Mouse (Mus musculus): ENCODE data around the gene Msh4. TPM values are rescaled to one million over a fixed set of nuclear protein-coding genes. Genes with fewer than 3 reads are reported as not detected.
A peak's percentile ranks its signal among the peaks of the same experiment; 100 is the strongest.

Msh4 gene
- polyA plus RNA-seq, 2 experiments, result 0.11 TPM; not detected in 1

DNA sequence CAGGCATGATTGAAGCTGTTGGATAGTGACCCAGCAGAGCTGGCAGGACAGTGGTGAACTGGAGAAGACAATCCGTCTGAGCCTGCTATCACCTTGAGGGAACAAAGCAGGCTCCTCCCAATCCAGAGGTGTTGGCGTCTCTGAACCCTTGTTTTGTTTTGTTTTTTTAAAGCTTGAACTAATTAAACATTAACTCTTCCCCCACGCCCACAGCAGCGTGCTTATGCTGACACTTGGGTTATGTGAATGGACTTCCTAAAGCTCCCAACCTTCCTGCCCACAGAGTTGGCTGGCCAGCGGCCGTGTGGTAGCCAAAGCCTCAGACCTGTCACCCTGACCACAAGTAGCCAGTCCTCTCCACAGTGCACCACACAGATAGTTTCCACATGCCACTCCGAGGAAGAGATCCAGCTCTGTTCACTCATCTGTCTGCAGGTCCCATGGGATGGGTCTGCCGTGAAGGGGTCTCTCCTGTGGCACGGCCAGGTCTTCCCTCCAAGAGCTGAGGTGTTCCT, 88.5 kb downstream of the Msh4 start:
- no peak overlapping the region for H3K9ac ChIP-seq (ENCODE audit: low read depth, low read length, severe bottlenecking)
- TF ChIP-seq POLR2A (IDR thresholded peaks at IDR 0.05; ENCODE audit: borderline replicate concordance, extremely low read depth, insufficient read depth, insufficient read length), result no peak
- no peaks in the 10 kb centered on the region for H3K36me3 ChIP-seq (ENCODE audit: control insufficient read depth, insufficient read depth, low read length)
- no peak for DNase-seq (ENCODE audit: low spot score)
- WGBS, result 84% methylated on average over 9 of the region's 9 CpGs
- H3K27me3 ChIP-seq (ENCODE audit: control insufficient read depth, insufficient read depth, low read length), result no peaks in the 10 kb centered on the region
- H3K9me3 ChIP-seq (ENCODE audit: control insufficient read depth, low read length), result no peaks in the 10 kb centered on the region
- H3K4me2 ChIP-seq (replicated peaks; ENCODE audit: low read depth, low read length, severe bottlenecking), result no peak overlapping the region
- no peaks in the 10 kb centered on the region for H3K4me1 ChIP-seq (ENCODE audit: control insufficient read depth, insufficient read depth, low read length)
- no peak overlapping the region for H3K27ac ChIP-seq (replicated peaks; ENCODE audit: low read depth, low read length)
- ATAC-seq (ENCODE audit: low FRiP score, low read depth), result no peak
- no peak overlapping the region for H3K4me3 ChIP-seq (replicated peaks; ENCODE audit: low read length)

DNA sequence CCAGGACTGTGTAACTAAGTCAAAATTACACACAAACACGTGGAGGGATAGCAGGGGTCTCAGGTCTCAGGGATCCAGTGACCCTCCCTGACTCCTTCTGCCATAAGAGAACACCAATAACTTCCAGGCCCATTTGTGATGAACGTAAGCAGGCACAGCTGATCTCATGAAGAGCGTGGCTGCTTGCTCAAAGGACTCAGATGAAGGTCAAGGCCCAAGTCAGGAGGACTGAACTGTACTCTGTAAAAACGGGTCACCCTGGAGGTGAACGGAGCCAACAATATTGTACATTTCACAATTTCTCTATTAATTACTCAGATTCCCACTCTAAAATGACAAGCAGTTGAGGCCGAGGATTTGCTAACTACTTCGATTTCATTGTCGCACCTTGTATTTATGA, 91.9 kb downstream of the Msh4 start:
- H3K4me2 ChIP-seq (replicated peaks; ENCODE audit: low read depth, low read length, severe bottlenecking), result no peak overlapping the region

DNA sequence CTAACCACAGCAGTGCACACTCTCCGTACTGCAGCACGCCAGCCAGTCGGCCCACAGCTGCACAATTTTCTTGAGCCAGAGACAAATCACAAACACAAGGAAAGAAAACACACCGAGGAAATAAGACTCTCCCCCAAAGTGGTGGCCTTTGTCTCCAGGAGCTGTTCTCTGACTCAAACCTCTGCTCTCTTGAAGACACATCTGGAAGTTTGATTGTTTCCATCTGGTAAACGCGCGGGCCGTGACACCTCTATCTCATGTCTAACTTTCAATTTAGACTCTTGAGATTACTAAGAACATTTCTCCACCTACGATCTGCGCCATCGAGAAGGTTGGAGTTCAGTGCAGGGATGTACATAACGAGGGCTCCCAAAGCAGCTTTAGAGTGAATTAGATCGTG, 97.5 kb downstream of the Msh4 start:
- Histone ChIP-seq H3K4me1 (ENCODE audit: control insufficient read depth, insufficient read depth, low read length) (peaks cover 12% of the 10 kb centered on the region; the same call in 1 of the 2 replicates), H3K27ac (replicated peaks; ENCODE audit: low read depth, low read length) (no peak overlapping the region), H3K4me2 (replicated peaks; ENCODE audit: low read depth, low read length, severe bottlenecking) (no peak overlapping the region), H3K27me3 (ENCODE audit: control insufficient read depth, insufficient read depth, low read length) (no peaks in the 10 kb centered on the region), H3K4me3 (replicated peaks; ENCODE audit: low read length) (no peak overlapping the region), H3K36me3 (ENCODE audit: control insufficient read depth, insufficient read depth, low read length) (no peaks in the 10 kb centered on the region), H3K9ac (ENCODE audit: low read depth, low read length, severe bottlenecking) (no peak overlapping the region), H3K9me3 (ENCODE audit: control insufficient read depth, low read length) (no peaks in the 10 kb centered on the region)
- WGBS, result 34% methylated on average over 13 of the region's 13 CpGs
- DNase-seq (ENCODE audit: low spot score) (no peak), ATAC-seq (ENCODE audit: low FRiP score, low read depth) (0 out of 2 replicates have a peak, but pooled peaks have one; percentile 13)
- no peak for TF ChIP-seq POLR2A (IDR thresholded peaks at IDR 0.05; ENCODE audit: borderline replicate concordance, extremely low read depth, insufficient read depth, insufficient read length)

More for the DNA sequence above, 91.9 kb downstream of the Msh4 start:
- 84% methylated on average over 8 of the region's 8 CpGs for WGBS
- Histone ChIP-seq H3K27ac (replicated peaks; ENCODE audit: low read depth, low read length) (no peak overlapping the region), H3K9me3 (ENCODE audit: control insufficient read depth, low read length) (no peaks in the 10 kb centered on the region), H3K27me3 (ENCODE audit: control insufficient read depth, insufficient read depth, low read length) (no peaks in the 10 kb centered on the region), H3K36me3 (ENCODE audit: control insufficient read depth, insufficient read depth, low read length) (no peaks in the 10 kb centered on the region), H3K4me3 (replicated peaks; ENCODE audit: low read length) (no peak overlapping the region), H3K9ac (ENCODE audit: low read depth, low read length, severe bottlenecking) (no peak overlapping the region), H3K4me1 (ENCODE audit: control insufficient read depth, insufficient read depth, low read length) (0 out of 2 replicates have a peak, but pooled peaks cover 8% of the 10 kb centered on the region)
- TF ChIP-seq POLR2A (IDR thresholded peaks at IDR 0.05; ENCODE audit: borderline replicate concordance, extremely low read depth, insufficient read depth, insufficient read length), result no peak
- ATAC-seq (ENCODE audit: low FRiP score, low read depth) (no peak), DNase-seq (ENCODE audit: low spot score) (no peak)

DNA sequence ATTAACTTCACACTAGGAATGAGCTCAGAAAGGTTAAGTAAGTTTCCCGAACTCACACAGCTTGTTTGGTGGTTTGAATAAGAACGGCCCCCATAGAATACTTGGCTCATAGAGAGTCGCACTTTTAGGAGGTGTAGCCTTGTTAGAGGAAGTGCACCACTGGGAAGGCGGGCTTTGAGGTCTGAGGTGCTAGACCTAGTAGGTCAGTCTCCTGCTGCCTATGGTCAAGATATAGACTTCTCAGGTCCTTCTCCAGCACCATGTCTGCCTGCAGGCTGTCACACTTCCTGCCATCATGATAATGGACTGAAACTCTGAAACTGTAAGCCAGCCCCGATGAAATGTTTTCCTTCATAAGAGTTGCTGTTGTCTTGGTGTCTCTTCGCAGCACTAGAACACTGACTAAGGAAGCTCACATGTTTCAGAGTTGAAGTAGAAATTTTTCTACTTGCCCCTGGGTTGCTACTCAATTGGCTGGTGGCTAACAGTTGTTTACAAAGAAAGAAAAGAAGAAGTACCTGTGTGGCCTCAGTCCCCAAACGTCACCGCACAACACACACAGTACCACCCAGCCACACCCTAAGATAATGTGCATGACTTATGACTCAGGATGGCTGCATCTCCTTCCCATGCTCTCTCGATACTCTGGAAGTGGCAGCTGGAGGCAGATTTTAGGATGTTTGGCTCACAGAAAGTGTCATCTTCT, 98.3 kb downstream of the Msh4 start:
- 85% methylated on average over 9 of the region's 9 CpGs for WGBS
- H3K4me2 ChIP-seq (replicated peaks; ENCODE audit: low read depth, low read length, severe bottlenecking), result no peak overlapping the region
- no peak overlapping the region for H3K27ac ChIP-seq (replicated peaks; ENCODE audit: low read depth, low read length)
- H3K9me3 ChIP-seq (ENCODE audit: control insufficient read depth, low read length), result no peaks in the 10 kb centered on the region
- no peak overlapping the region for H3K4me3 ChIP-seq (replicated peaks; ENCODE audit: low read length)
- no peak for ATAC-seq (ENCODE audit: low FRiP score, low read depth)
- no peaks in the 10 kb centered on the region for H3K36me3 ChIP-seq (ENCODE audit: control insufficient read depth, insufficient read depth, low read length)
- peaks cover 12% of the 10 kb centered on the region; the same call in 1 of the 2 replicates for H3K4me1 ChIP-seq (ENCODE audit: control insufficient read depth, insufficient read depth, low read length)
- no peak overlapping the region for H3K9ac ChIP-seq (ENCODE audit: low read depth, low read length, severe bottlenecking)
- H3K27me3 ChIP-seq (ENCODE audit: control insufficient read depth, insufficient read depth, low read length), result no peaks in the 10 kb centered on the region
- DNase-seq (ENCODE audit: low spot score), result no peak
- no peak for TF ChIP-seq POLR2A (IDR thresholded peaks at IDR 0.05; ENCODE audit: borderline replicate concordance, extremely low read depth, insufficient read depth, insufficient read length)

Other genes starting within 250 kb of the Msh4 start
- gene St6galnac3, start 181.0 kb downstream of the Msh4 start, polyA plus RNA-seq (2012; rRNA removed), result 20.7 and 21.3 TPM in 2 replicates
- gene St6galnac3, start 181.0 kb downstream of the Msh4 start, polyA plus RNA-seq (2014; fragmentation: Nextera tagmentation; extraction: Ambion mirVana), result 36.0 and 49.5 TPM in 2 replicates
- gene Asb17, start 61.9 kb downstream of the Msh4 start, polyA plus RNA-seq (2012; rRNA removed), result 0.24 and 0.41 TPM in 2 replicates
- gene Asb17, start 61.9 kb downstream of the Msh4 start, polyA plus RNA-seq (2014; fragmentation: Nextera tagmentation; extraction: Ambion mirVana), result 1.2 and 1.4 TPM in 2 replicates
- 114 and 115 TPM in 2 replicates for gene Rabggtb, start 6.9 kb upstream of the Msh4 start, polyA plus RNA-seq (2012; rRNA removed)
- 48.2 and 50.7 TPM in 2 replicates for gene Rabggtb, start 6.9 kb upstream of the Msh4 start, polyA plus RNA-seq (2014; fragmentation: Nextera tagmentation; extraction: Ambion mirVana)
- 67.2 and 78.2 TPM in 2 replicates for gene Acadm, start 38.5 kb upstream of the Msh4 start, polyA plus RNA-seq (2012; rRNA removed)
- gene Acadm, start 38.5 kb upstream of the Msh4 start, polyA plus RNA-seq (2014; fragmentation: Nextera tagmentation; extraction: Ambion mirVana), result 65.3 and 67.8 TPM in 2 replicates
- 2.8 and 3.2 TPM in 2 replicates for gene Slc44a5, start 67.3 kb upstream of the Msh4 start, polyA plus RNA-seq (2012; rRNA removed)
- gene Slc44a5, start 67.3 kb upstream of the Msh4 start, polyA plus RNA-seq (2014; fragmentation: Nextera tagmentation; extraction: Ambion mirVana), result 1.5 and 1.6 TPM in 2 replicates